Mouse (Mus musculus) c-Kit-positive CD71-positive TER-119-positive erythroid progenitor cells, embryonic 14.5 days (primary cell): Measurements from ENCODE around the gene 4930507D05Rik.
"Not testable (repeated sequence)": the region's sequence is repeated elsewhere in the genome, so short reads cannot be mapped to it uniquely, and the experiment has no call there.

Experiments
- DNase-seq: peaks from one replicate; pipeline ENCODE4 v3.0.0-alpha.2; 2013; ENCODE audit warnings: low spot score

The 4930507D05Rik gene

DNA sequence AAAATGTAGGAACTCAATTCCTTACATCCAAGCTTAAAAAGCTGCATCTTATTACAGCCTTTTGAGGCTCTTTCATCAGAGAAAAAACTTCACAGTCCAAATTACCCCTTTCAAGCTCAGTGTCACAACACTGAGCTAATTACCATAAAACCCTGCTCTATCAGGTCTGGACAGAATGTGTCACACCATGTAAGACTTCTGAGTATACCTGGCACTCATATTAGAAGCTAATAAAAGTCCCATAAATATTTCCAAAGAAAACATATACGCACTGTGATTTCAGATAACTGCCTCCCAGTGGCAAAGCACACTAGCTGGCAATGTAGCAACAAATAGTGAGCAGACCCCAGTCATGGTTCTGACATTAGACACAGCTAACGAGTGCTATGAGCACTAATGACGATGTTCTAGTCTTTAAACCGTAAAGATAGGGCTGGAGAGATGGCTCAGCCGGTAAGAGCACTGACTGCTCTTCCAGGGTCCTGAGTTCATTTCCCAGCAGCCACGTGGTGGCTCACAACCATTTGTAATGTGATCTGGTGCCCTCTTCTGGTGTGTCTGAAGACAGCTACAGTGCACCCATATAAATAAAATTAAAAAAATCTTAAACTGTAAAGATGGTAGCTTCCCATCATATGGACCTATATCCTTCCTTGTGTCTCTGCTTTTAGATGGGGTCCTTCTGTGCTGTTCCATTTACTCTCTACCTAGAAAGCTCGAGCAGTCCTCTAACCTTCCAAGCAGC lies 32.0 kb downstream of the 4930507D05Rik start:
- DNase-seq = no peak

DNA sequence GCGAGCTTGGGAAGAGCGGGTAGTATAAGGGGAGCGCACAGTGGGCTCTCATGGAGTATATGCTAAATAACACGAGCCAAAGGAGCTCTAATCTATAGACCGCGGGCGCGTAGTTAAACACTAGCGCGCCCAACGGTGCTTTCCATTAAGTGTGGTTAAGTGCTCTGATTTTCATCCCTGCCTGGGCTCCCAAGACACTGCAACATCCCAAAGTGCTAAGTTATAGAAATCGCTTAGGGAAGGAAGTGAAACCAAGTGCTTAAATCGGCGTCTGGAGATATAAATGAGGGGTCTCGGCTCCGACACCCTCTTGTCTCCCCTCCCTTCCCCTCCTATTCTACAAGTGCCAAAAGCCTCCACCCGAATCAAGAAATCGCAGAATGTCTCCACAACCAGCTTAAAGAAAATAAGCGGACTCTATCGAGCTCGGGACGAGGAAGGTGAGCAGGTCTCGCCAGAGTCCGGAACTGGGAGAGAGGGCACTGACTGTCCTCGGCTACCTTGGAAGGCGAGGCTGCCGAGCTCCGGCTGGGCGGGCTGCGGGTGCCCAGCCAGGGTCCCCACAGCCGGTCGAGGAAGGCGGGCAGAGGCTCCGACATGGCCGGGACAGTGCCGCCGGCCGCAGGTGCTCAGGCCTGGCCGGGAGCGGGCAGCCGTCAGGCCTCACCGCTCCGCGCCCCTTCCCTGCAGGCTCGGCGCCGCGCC lies 36.7 kb downstream of the 4930507D05Rik start:
- peak; percentile 62 for DNase-seq

GRCm38 (mm10) chr10:62486618-62487415 lies 37.5 kb downstream of the 4930507D05Rik start, which contains the start of gene Vps26a:
Gene Vps26a (minus strand): TSS chr10:62486805.
- DNase-seq = peak; percentile 97

- peak; percentile 53 for DNase-seq
Measured at GRCm38 (mm10) chr10:62488266-62488665, 39.0 kb downstream of the 4930507D05Rik start.

DNA sequence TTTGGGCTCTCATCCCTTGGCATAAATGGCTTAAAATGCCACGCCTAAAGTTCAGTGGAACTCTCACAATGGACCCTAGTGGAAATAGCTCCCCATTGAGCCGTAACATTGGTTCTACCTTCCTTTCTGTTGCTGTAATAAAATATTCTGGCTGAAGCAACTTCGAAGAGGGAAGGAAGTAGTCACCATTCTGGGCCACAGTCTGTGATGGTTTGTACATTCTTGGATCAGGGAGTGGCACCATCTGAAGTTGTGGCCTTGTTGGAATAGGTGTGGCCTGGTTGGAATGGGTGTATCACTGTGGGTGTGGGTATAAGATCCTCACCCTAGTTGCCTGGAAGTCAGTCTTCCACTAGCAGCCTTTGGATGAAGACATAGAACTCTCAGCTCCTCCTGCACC lies 42.4 kb downstream of the 4930507D05Rik start:
- DNase-seq = not testable (repeated sequence)

GRCm38 (mm10) chr10:62500088-62500915 lies 51.0 kb downstream of the 4930507D05Rik start:
- peak; percentile 77 for DNase-seq
